Mouse (Mus musculus) megakaryocyte, embryonic 14.5 days (primary cell): ENCODE measurements around the gene Smg9.

ENCODE experiments used
- FLI1 ChIP-seq: IDR thresholded peaks from 2 replicates; pipeline ENCODE4 v1.6.1; 2012; ENCODE audit warnings: low read length, inconsistent platforms, mixed read lengths
- GATA1 ChIP-seq: IDR thresholded peaks from 3 replicates; pipeline ENCODE4 v1.6.1; 2012; ENCODE audit warnings: mixed read lengths, low read length, inconsistent platforms, borderline replicate concordance

DNA sequence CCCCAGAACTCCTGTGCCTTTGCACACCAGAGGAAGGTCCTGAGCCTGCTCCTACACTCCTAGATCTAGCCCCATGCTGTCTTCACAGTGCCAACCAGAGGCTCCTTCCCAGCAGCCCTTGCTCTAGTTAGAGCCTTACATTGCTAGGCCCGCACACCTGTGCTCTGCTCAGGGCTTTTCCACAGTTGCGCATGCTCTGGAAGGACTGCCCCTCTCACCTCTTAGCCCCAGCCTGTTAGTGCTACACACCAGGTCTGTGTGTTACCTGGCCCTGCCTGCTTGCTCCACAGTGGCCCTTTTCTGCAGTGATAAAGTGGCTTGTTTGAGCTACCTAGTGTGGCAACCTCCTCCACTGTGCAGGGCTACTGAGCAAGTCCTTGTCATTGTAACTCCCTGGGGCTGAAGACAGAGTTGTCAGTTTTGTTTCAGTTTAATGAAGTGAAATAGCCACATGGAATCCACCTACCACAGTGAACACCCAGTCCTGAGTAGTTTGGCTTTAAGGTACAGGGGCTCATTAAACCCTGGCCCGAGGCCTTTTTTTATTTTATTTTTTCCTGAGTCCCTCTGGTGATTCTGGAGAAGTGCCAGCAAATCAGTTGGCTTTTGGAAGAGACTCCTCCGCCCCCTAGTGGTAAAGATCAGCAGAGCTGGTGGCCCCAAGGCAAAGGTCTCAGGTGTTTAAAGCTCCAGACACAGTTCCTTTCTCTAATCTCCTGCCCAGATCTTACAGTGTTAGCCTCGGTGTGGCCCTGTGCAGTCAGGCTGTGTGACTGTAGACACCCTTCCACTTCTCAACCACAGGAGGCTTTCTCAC lies 7.3 kb downstream of the Smg9 start:
- TF ChIP-seq FLI1 (no peak), GATA1 (no peak)
